Mouse (Mus musculus) gastrocnemius, postnatal 14 days (tissue): ENCODE measurements around the gene Rora. TPM values are rescaled to one million over a fixed set of nuclear protein-coding genes. Genes with fewer than 3 reads are reported as not detected.

Experiments
- DNase-seq: peaks from one replicate; pipeline ENCODE4 v3.0.0; 2021; ENCODE audit warnings: mixed read lengths
- intact Hi-C: fragments of 180-260 bp; cut with DNase I; formaldehyde crosslinking; loops from one replicate; pipeline ENCODE4 v1.15.1; 2025; ENCODE audit warnings: low total_unique reads
- total RNA-seq, 2 experiments: library from RNA; stranded (reverse); gene quantifications; 2 replicates each; pipeline ENCODE4 v1.2.3; 2021

The Rora gene
- total RNA-seq, 2 experiments from 2014 or later = 46.0 to 53.4 TPM

- intact Hi-C loops = no loop called here
- DNase-seq = no peak
Measured at GRCm38 (mm10) chr9:69303962-69304361, 650.4 kb downstream of the Rora start.

GRCm38 (mm10) chr9:69304492-69304891 is 650.9 kb downstream of the Rora start:
- intact Hi-C loops = no loop called here

DNA sequence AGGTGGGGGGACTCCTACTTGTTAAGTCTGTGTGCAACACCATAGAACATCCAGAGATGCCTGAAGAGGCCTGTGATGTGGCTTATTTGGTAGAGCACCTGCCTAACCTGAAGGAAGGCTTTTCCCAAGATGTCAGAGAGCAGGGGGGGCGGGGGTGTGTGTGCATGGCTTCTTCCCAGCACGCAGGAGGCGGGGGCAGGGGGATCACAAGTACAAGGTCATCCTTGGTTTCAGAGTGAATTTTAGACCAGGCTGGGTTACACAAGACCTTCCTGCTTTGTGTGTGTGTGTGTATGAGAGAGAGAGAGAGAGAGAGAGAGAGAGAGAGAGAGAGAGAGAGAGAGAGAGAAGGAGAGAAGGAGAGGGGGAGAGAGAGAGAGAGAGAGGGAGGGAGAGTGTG is 651.4 kb downstream of the Rora start:
- intact Hi-C loops = no loop called here
- no peak for DNase-seq

More at GRCm38 (mm10) chr9:69304492-69304891, 650.9 kb downstream of the Rora start:
- DNase-seq = no peak

DNA sequence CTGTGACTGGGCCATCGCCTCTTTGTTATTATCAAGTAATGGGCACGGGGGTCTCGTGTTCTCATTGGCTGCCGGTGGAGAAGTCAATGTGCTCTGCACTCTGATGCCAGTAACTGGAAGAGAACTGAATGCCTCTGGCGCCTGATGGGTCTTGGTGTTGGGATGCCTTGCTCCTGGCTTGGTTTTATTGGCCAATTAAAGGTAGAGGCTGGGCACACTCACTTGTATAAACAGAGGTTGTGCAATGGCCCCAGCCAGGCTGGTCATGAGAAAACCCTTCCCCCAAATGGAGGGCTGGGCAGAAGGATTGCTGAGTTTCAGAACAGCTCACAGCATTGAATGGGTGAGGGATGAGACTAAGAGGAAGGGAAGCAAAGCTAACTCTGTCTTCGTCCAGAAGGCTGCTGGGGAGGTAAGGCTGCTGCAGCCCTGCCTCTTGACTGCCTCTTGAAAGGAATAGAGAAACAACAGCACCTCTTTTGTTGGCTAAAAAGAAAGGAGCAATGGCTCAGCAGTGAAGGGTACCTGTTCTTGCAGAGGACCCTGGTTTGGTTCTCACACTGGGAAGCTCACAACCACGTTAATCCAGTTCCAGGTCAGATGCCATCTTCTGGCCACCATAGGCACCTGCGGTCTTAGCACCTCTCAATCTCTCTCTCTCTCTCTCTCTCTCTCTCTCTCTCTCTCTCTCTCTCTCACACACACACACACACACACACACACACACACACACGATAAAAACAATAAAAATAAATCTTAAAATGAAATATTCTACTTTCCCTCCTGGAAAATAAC is 653.3 kb downstream of the Rora start:
- intact Hi-C loops = no loop called here

DNA sequence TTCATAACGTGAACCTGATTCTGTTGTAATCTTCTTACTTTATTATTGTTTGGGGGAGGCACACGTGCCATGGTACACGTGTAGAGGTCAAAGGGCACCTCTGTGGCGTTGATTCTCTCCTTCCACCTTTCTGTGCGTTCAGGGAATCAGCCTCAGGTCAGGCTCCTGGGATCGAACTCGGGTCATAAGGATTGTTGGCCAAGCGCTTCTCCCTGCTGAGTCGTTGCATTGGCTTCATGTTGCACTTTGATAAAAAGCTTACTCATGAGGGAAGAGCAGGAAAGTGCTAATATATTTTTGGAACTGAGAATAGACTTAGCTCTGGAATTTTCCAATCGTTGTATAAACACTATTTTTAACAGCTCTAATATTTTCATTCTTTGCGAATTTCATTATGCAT is 654.4 kb downstream of the Rora start:
- intact Hi-C loops = no loop called here
- DNase-seq = no peak

More for the DNA sequence above, 653.3 kb downstream of the Rora start:
- no peak for DNase-seq

- intact Hi-C loops = no loop called here
- no peak for DNase-seq
Measured at GRCm38 (mm10) chr9:69310524-69310923, 656.9 kb downstream of the Rora start.

DNA sequence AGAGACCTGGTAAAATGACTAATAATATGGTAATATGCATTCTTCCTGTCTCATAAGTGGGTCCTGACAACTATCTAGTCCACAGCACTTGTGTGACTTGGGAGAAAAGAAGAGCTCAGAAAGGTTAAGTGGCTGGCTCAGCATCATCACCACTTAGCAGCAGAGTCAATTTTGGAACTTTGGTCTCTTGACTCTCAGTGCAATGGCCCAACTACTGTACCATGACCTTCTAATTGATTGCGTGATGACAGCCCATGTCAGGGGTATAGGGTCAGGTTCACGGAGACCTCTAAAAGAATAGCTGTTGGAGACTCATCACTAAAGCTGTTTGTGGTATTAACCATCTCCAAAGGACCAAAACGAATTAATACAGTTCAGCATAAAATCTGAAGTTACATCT is 659.7 kb downstream of the Rora start:
- no peak for DNase-seq
- intact Hi-C loops = no loop called here

GRCm38 (mm10) chr9:69314451-69315210 is 661.0 kb downstream of the Rora start:
- intact Hi-C loops = no loop called here
- DNase-seq = no peak

- DNase-seq = no peak
- intact Hi-C loops = no loop called here
Measured at GRCm38 (mm10) chr9:69317527-69318115, 664.0 kb downstream of the Rora start.

DNA sequence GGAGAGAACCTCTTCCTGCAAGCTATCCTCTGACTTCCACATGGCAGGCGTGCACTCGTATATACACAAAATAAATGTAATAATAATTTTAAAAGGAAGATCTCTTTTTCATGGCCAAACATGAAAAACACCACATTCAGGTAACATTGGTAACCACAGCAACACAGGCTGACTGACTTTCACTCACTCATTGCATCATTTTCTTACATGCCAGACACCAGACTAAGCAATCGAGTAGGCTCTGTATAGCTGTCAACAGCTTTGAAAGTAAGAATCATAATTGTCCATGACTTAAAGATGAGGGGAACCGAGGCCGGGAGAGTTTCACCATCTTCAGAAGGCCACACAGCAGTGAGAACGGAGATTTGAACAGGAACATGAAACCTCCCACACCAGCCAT is 665.8 kb downstream of the Rora start:
- intact Hi-C loops = no loop called here
- no peak for DNase-seq

DNA sequence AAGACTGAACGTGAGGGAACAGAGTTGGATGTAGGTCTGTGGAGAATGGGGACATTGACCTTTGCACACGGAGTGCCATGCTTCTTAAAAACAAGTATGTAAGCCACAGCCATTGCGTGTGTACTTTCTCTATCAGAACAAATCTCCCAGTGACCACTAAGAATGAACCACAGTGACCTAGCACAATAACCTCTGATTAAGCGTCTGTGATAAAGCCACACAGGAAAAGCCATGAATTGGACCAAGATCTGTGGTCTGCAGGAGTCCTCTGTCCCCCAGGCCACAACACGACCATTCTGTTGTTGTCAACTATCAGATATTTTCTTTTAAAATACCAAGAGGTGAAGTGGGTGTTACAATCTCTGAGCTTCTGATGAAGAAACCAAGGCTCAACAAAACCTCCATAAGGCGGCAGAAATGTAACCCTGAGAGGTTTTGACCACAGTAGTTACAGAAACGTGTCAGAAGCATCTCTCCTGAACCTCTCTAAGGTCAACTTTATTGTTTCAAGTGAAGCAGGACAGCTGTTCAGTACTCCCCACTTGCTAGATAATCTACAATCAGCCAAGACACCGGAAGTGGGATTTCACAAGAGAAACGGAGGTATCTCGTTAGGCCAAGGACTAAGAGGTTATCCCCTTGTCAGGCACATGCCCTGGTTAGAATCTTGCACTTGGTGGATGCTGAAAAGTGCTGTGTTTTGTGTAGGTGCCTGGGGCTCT is 666.5 kb downstream of the Rora start:
- intact Hi-C loops = no loop called here
- no peak for DNase-seq

GRCm38 (mm10) chr9:69320635-69321027 is 667.0 kb downstream of the Rora start:
- intact Hi-C loops = no loop called here
- DNase-seq = no peak

GRCm38 (mm10) chr9:69321956-69322355 is 668.4 kb downstream of the Rora start:
- intact Hi-C loops = no loop called here

GRCm38 (mm10) chr9:69323831-69324230 is 670.2 kb downstream of the Rora start:
- no peak for DNase-seq
- intact Hi-C loops = no loop called here

More at GRCm38 (mm10) chr9:69321956-69322355, 668.4 kb downstream of the Rora start:
- no peak for DNase-seq

DNA sequence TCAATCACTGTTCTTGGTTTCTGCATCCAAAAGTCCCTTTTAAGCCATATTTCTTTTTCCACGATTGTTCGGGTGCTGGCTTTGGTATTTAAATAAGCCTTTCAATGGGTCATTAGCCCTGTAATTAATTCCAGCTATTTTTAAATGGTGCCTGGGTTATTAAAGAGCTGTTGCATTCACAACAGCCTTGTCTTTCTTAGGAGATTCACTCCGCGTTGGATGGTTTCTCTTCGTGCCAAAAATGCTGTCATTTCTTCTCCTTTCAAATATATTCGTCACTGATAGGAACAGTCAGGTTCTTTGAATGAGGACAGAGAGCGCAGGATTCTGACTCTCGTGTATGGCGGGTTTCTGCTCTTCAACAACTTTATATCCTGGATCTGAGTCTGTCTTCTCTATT is 673.5 kb downstream of the Rora start:
- intact Hi-C loops = no loop called here
- DNase-seq = no peak

DNA sequence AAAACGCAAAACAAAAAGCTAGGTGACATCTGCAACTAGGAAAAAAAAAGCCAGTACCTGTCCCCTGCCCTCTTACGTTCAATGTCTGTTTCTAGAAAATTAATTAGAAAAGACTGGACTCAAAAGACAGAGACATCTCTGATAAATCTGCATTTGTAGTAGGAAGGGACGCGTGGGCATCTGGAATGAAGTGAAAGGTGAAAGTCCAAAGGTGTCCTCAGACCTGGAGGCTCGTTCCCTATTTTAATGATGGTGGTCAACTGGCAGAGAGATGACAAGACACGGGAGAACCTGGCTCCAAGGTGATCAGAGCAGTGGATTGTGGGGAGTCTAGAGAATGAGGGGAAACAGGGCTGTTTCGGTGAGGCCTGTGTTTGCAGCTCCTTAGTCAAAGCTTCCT is 674.0 kb downstream of the Rora start:
- intact Hi-C loops = no loop called here

GRCm38 (mm10) chr9:69331790-69332189 is 678.2 kb downstream of the Rora start:
- intact Hi-C loops = no loop called here
- no peak for DNase-seq

More for the DNA sequence above, 674.0 kb downstream of the Rora start:
- no peak for DNase-seq

GRCm38 (mm10) chr9:69332802-69333568 is 679.4 kb downstream of the Rora start:
- no peak for DNase-seq
- intact Hi-C loops = no loop called here

- DNase-seq = no peak
- intact Hi-C loops = no loop called here
Measured at GRCm38 (mm10) chr9:69333654-69334053, 680.1 kb downstream of the Rora start.
